Mouse (Mus musculus): ENCODE results near the gene Map3k11.

- TF ChIP-seq CTCF (conservative IDR thresholded peaks at IDR 0.05; ENCODE audit: insufficient read depth, insufficient read length, low read depth, low read length) (no peak), POLR2A (IDR thresholded peaks at IDR 0.05; ENCODE audit: low read depth, low read length) (no peak)
These were observed 4.3 kb upstream of the Map3k11 start for GRCm38 (mm10) chr19:5684236-5684635.
